Mouse (Mus musculus): Measurements from ENCODE around the gene Slc25a26.

DNA sequence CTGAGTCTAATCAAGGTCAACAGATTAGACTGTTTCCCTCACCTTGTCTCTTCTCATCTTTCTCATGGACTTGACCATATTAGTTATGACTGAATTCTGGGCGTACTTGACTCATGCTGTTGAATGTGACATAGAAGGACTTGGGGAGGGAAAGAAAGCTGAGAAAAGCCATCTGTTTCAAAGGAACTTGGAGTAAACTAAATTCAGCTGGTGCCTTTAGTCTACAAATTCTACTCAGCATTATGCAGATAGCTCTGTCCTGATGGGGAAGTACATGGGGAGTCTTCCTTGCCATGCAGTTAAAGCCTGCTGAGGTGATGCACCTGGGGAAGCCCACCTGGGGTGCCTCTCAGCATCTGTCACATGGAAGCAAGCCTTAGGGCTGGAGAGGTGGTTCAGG, 37.5 kb downstream of the Slc25a26 start:
- TF ChIP-seq CTCF (IDR thresholded peaks at IDR 0.05; ENCODE audit: control insufficient read depth, insufficient read depth, insufficient replicate concordance, low read depth, low read length) = no peak
- no peak for TF ChIP-seq POLR2A (IDR thresholded peaks at IDR 0.05; ENCODE audit: control insufficient read depth, low read depth, low read length)

All from testis, adult 2 months (tissue).